22 mouse cellular contexts compared by ENCODE assay signal in genomic region chr19:12731036-12731435, GRCm38 (mm10). TPM values are rescaled to one million over a fixed set of nuclear protein-coding genes. Genes with fewer than 3 reads are reported as not detected.
"Had no signal": no experiment of that assay in that cellular context is flagged by ENCODE, and none has a peak within 500 bp of the region (broad histone marks: within the 10 kb centered on the region; RNA-seq: fewer than 3 reads in every experiment).

No protein-coding gene starts in this region.

- H3K27ac ChIP-seq: midbrain, embryonic 13.5 days; midbrain, embryonic 15.5 days; neural tube, embryonic 12.5 days had no signal

- DNase-seq: lung, adult 18-20 months; lung, embryonic 14.5 days; lung, postnatal 10 days; right cerebral cortex, postnatal 14 days; thymus, adult 18-20 months; thymus, postnatal 14 days; thymus, postnatal 36 days had no signal

- H3K4me1 ChIP-seq: megakaryocyte, embryonic 14.5 days; midbrain, embryonic 13.5 days; midbrain, embryonic 15.5 days; neural tube, embryonic 12.5 days had no signal

- H3K27me3 ChIP-seq: megakaryocyte, embryonic 14.5 days; midbrain, embryonic 13.5 days; midbrain, embryonic 15.5 days; neural tube, embryonic 12.5 days had no signal

- H3K4me3 ChIP-seq: megakaryocyte, embryonic 14.5 days; midbrain, embryonic 13.5 days; midbrain, embryonic 15.5 days; neural tube, embryonic 12.5 days had no signal

- H3K36me3 ChIP-seq: midbrain, embryonic 13.5 days; midbrain, embryonic 15.5 days; neural tube, embryonic 12.5 days had no signal

- H3K9ac ChIP-seq: lung, embryonic 14.5 days; midbrain, embryonic 13.5 days; midbrain, embryonic 15.5 days; neural tube, embryonic 12.5 days had no signal

- H3K9me3 ChIP-seq: megakaryocyte, embryonic 14.5 days; midbrain, embryonic 13.5 days; midbrain, embryonic 15.5 days; neural tube, embryonic 12.5 days had no signal

RNA-seq across cellular contexts. Expression of gene Keg1, which starts 35.5 kb away (rescaled TPM):
- total RNA-seq: megakaryocyte progenitor cell, adult 5-6 weeks; midbrain, postnatal 0 days; monocyte, adult 5-6 weeks; neutrophil, adult 5-6 weeks had no signal
- polyA plus RNA-seq: lung, embryonic 14.5 days; lung, embryonic 16.5 days; midbrain, embryonic 11.5 days; midbrain, embryonic 13.5 days; midbrain, embryonic 15.5 days; midbrain, postnatal 0 days; neural tube, embryonic 12.5 days; neural tube, embryonic 14.5 days; stomach, embryonic 14.5 days; thymus, postnatal 0 days had no signal

RNA-seq across cellular contexts. Expression of gene Olfr1443, which starts 53.1 kb away (rescaled TPM):
- total RNA-seq: megakaryocyte progenitor cell, adult 5-6 weeks; midbrain, postnatal 0 days; monocyte, adult 5-6 weeks; neutrophil, adult 5-6 weeks had no signal
- polyA plus RNA-seq: liver, embryonic 16.5 days; lung, embryonic 14.5 days; lung, embryonic 16.5 days; midbrain, embryonic 11.5 days; midbrain, embryonic 13.5 days; midbrain, embryonic 15.5 days; midbrain, postnatal 0 days; neural tube, embryonic 12.5 days; neural tube, embryonic 14.5 days; stomach, embryonic 14.5 days; stomach, embryonic 16.5 days; thymus, postnatal 0 days had no signal
